Mouse (Mus musculus) WW6 (cell line): Measurements from ENCODE around the gene Hist1h2bf.

Experiments used
- DNase-seq: peaks from one replicate; pipeline ENCODE4 v3.0.0-alpha.2; 2013; ENCODE audit warnings: low read depth, low spot score

Hist1h2bf gene

GRCm38 (mm10) chr13:23529480-23530165 lies 44.4 kb downstream of the Hist1h2bf start:
- DNase-seq: no peak

GRCm38 (mm10) chr13:23529005-23529404 lies 45.0 kb downstream of the Hist1h2bf start:
- DNase-seq: no peak

GRCm38 (mm10) chr13:23526312-23526711 lies 47.7 kb downstream of the Hist1h2bf start:
- no peak for DNase-seq

GRCm38 (mm10) chr13:23525901-23526300 lies 48.1 kb downstream of the Hist1h2bf start:
- DNase-seq: no peak

GRCm38 (mm10) chr13:23524654-23525053 lies 49.3 kb downstream of the Hist1h2bf start:
- no peak for DNase-seq

GRCm38 (mm10) chr13:23523976-23524375 lies 50.0 kb downstream of the Hist1h2bf start:
- no peak for DNase-seq
